Comparison of ENCODE assay signal across 10 mouse cellular contexts in the genomic region with DNA sequence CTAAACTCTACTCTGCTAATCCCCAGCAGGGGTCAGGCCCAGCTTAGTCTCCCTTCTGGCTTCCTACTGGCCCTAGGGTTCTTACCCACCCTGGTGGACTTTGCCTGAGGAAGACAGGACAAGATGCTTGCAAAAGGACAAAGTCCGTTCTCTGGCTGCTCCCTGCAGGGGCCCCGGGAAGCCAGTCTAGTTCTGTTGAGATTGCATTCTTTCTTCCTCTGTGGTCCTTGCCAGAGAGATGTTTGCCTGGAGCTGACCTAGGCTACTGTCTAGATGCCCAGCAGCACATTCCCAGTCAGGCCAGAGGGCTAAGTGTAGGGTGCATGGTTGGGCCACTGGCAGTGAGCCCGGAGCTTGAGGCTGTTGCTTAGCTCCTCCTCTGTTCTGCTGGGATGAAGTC. TPM values are rescaled to one million over a fixed set of nuclear protein-coding genes. Genes with fewer than 3 reads are reported as not detected.
DNase-seq lines count a peak whose midpoint lies in the region; ATAC-seq and TF ChIP-seq lines count a peak whose summit lies in the region.
"Had no signal": no experiment of that assay in that cellular context is flagged by ENCODE, and none has a peak within 500 bp of the region (broad histone marks: within the 10 kb centered on the region; RNA-seq: fewer than 3 reads in every experiment).

No protein-coding gene starts in this region.

- 0 out of 2 replicates have a peak overlapping the region, but pooled peaks have one; percentile 30 for H3K9ac ChIP-seq in liver, postnatal 0 days (replicated peaks)
- no peak overlapping the region for H3K9ac ChIP-seq in liver, embryonic 11.5 days (ENCODE audit: low read depth, low read length)
- H3K9ac ChIP-seq: embryonic facial prominence, embryonic 12.5 days had no signal

- no peak overlapping the region for H3K4me3 ChIP-seq in liver, postnatal 0 days (ENCODE audit: low read depth, low read length)
- H3K4me3 ChIP-seq in liver, embryonic 11.5 days (ENCODE audit: low read depth, low read length), result no peak overlapping the region
- H3K4me3 ChIP-seq: embryonic facial prominence, embryonic 12.5 days had no signal

- peak; percentile 67 for DNase-seq in adrenal gland, postnatal 10 days
- DNase-seq in adrenal gland, postnatal 4 days (ENCODE audit: low spot score in 2 of 2), result no peak
- DNase-seq in liver, postnatal 0 days, result no peak
- no peak for DNase-seq in liver, embryonic 11.5 days (ENCODE audit: low spot score)
- peak; percentile 87 to 93 for DNase-seq in kidney, adult 8-10 months
- DNase-seq in lung, postnatal 14 days, result peak; percentile 40
- DNase-seq in layer of hippocampus, adult 9-11 months, result no peak
- DNase-seq in urinary bladder, adult 2 months (ENCODE audit: low spot score), result no peak
- DNase-seq: cerebellum, adult 9-11 months had no signal

- no peak for TF ChIP-seq CTCF in liver, postnatal 0 days (IDR thresholded peaks at IDR 0.05; ENCODE audit: low read depth)

- H3K27ac ChIP-seq in liver, postnatal 0 days (ENCODE audit: low read depth), result 0 out of 2 replicates have a peak overlapping the region, but pooled peaks have one; percentile 16
- no peak overlapping the region for H3K27ac ChIP-seq in liver, embryonic 11.5 days (ENCODE audit: low read depth, low read length)
- H3K27ac ChIP-seq: embryonic facial prominence, embryonic 12.5 days had no signal

- TF ChIP-seq EP300 in liver, postnatal 0 days (IDR thresholded peaks at IDR 0.05; ENCODE audit: low read depth), result no peak

- no peak overlapping the region for H3K4me2 ChIP-seq in liver, postnatal 0 days (ENCODE audit: low read depth, low read length)
- no peak overlapping the region for H3K4me2 ChIP-seq in liver, embryonic 11.5 days
- H3K4me2 ChIP-seq: embryonic facial prominence, embryonic 12.5 days had no signal

- no peak for ATAC-seq in liver, postnatal 0 days
- ATAC-seq in liver, embryonic 11.5 days (replicated peaks; ENCODE audit: low FRiP score), result no peak

- H3K36me3 ChIP-seq in liver, postnatal 0 days (replicated peaks; ENCODE audit: insufficient read depth, low read length), result peaks cover 59% of the 10 kb centered on the region
- H3K36me3 ChIP-seq in liver, embryonic 11.5 days (ENCODE audit: control insufficient read depth, insufficient read depth, low read length), result peaks cover 37% of the 10 kb centered on the region

- no peaks in the 10 kb centered on the region for H3K9me3 ChIP-seq in liver, postnatal 0 days (ENCODE audit: low read length)
- no peaks in the 10 kb centered on the region for H3K9me3 ChIP-seq in liver, embryonic 11.5 days (ENCODE audit: control insufficient read depth, low read length)
- H3K9me3 ChIP-seq: embryonic facial prominence, embryonic 12.5 days had no signal

- 65% methylated on average over 3 of the region's 3 CpGs for WGBS in liver, postnatal 0 days (ENCODE audit: insufficient replicate concordance)
- WGBS in liver, embryonic 11.5 days, result 83% methylated on average over 3 of the region's 3 CpGs

- H3K4me1 ChIP-seq in liver, postnatal 0 days (ENCODE audit: insufficient read depth), result peaks cover 14% of the 10 kb centered on the region
- no peaks in the 10 kb centered on the region for H3K4me1 ChIP-seq in liver, embryonic 11.5 days (replicated peaks; ENCODE audit: control insufficient read depth, insufficient read depth, low read length)
- H3K4me1 ChIP-seq: embryonic facial prominence, embryonic 12.5 days had no signal

- no peaks in the 10 kb centered on the region for H3K27me3 ChIP-seq in liver, postnatal 0 days (ENCODE audit: insufficient read depth, low read length)
- no peaks in the 10 kb centered on the region for H3K27me3 ChIP-seq in liver, embryonic 11.5 days (replicated peaks; ENCODE audit: control insufficient read depth, insufficient read depth, low read length)
- H3K27me3 ChIP-seq: embryonic facial prominence, embryonic 12.5 days had no signal

RNA-seq across cellular contexts. Expression of a gene that starts 6.1 kb away (rescaled TPM):
- 10 to 100 TPM; 63.3 to 79.9 TPM for total RNA-seq in adrenal gland, postnatal 10 days (2021)
- total RNA-seq in adrenal gland, postnatal 4 days (2021), result 100 to 1,000 TPM; 105 to 110 TPM
- polyA plus RNA-seq in liver, postnatal 0 days (2015; fragmentation: Nextera tagmentation; extraction: Ambion mirVana), result 38.9 and 40.2 TPM in 2 replicates
- polyA plus RNA-seq in liver, embryonic 11.5 days (2014; fragmentation: Nextera tagmentation; extraction: Ambion mirVana), result 102 and 103 TPM in 2 replicates
- 59.9 and 64.6 TPM in 2 replicates for polyA plus RNA-seq in urinary bladder, adult 2 months (2012; rRNA removed)

RNA-seq across cellular contexts. Expression of a gene that starts 31.6 kb away (rescaled TPM):
- 10 to 100 TPM; 30.3 to 41.9 TPM for total RNA-seq in adrenal gland, postnatal 10 days (2021)
- total RNA-seq in adrenal gland, postnatal 4 days (2021), result 10 to 100 TPM; 51.9 to 60.5 TPM
- 10.5 and 13.0 TPM in 2 replicates for polyA plus RNA-seq in liver, postnatal 0 days (2015; fragmentation: Nextera tagmentation; extraction: Ambion mirVana)
- 28.1 and 30.0 TPM in 2 replicates for polyA plus RNA-seq in liver, embryonic 11.5 days (2014; fragmentation: Nextera tagmentation; extraction: Ambion mirVana)
- 56.9 and 77.5 TPM in 2 replicates for polyA plus RNA-seq in urinary bladder, adult 2 months (2012; rRNA removed)

RNA-seq across cellular contexts. Expression of a gene that starts 46.4 kb away (rescaled TPM):
- 100 to 1,000 TPM in 1 of 2 experiments, 10 to 100 TPM in 1; 88.0 to 106 TPM for total RNA-seq in adrenal gland, postnatal 10 days (2021)
- 10 to 100 TPM; 91.7 to 96.1 TPM for total RNA-seq in adrenal gland, postnatal 4 days (2021)
- polyA plus RNA-seq in liver, postnatal 0 days (2015; fragmentation: Nextera tagmentation; extraction: Ambion mirVana), result 34.8 and 36.7 TPM in 2 replicates
- 50.5 and 52.5 TPM in 2 replicates for polyA plus RNA-seq in liver, embryonic 11.5 days (2014; fragmentation: Nextera tagmentation; extraction: Ambion mirVana)
- polyA plus RNA-seq in urinary bladder, adult 2 months (2012; rRNA removed), result 84.0 and 91.8 TPM in 2 replicates

RNA-seq across cellular contexts. Expression of a gene that starts 52.3 kb away (rescaled TPM):
- total RNA-seq in adrenal gland, postnatal 10 days (2021), result 10 to 100 TPM; 29.2 to 31.3 TPM
- 10 to 100 TPM; 32.7 to 36.3 TPM for total RNA-seq in adrenal gland, postnatal 4 days (2021)
- polyA plus RNA-seq in liver, postnatal 0 days (2015; fragmentation: Nextera tagmentation; extraction: Ambion mirVana), result 15.6 and 16.7 TPM in 2 replicates
- 26.4 and 29.9 TPM in 2 replicates for polyA plus RNA-seq in liver, embryonic 11.5 days (2014; fragmentation: Nextera tagmentation; extraction: Ambion mirVana)
- 21.5 and 41.1 TPM in 2 replicates for polyA plus RNA-seq in urinary bladder, adult 2 months (2012; rRNA removed)

Comparison
In these comparisons a context has a peak if more than half of its experiments do, and no peak if none do; other contexts are left out.
1. DNase-seq: peak in adrenal gland, postnatal 10 days (single experiment), kidney, adult 8-10 months (2 of 2) and lung, postnatal 14 days (single experiment); none in adrenal gland, postnatal 4 days (0 of 2), liver, postnatal 0 days (single experiment), liver, embryonic 11.5 days (single experiment), layer of hippocampus, adult 9-11 months (single experiment) and urinary bladder, adult 2 months (single experiment).